Mouse (Mus musculus): Measurements from ENCODE around the gene Trpm1.

DNA sequence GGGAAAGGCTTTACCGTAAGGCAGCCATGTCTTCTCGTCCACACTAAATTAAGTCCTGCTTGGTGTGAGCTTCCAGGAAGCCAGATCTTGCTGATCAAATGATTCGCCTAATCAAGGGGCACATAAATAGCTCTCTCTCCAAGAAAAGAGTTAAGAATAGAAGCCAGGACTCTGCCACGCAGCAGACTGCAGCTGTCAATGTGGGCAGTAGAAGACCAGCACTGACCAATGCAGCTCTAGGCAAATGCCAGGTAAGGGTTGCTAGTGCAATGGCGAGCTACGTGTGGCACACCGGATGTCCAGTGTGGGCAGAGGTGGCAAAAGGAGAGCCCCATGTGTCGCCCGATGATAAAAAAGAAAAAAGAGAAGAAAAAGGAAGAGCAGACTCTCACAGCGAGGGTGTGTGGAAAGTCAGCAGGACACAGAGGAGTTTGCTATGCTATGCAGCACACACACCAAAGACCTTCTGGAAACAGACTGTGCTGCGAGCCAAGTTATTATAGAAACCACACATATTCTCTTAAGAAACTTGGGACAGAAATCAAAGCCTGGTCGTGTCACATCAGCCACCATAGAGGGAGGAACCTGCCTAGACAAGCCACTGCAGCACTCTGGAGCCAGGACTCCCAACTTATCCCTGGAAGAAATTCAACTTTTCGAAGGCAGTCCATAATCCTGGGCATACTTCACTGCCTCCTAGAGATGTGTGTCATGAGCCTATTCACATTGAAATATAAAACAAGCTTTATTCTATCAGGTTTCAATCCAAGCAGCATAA, 112.1 kb downstream of the Trpm1 start:
- TF ChIP-seq POLR2A (IDR thresholded peaks at IDR 0.05; ENCODE audit: borderline replicate concordance, extremely low read depth, low read depth, low read length) = no peak
- no peak for TF ChIP-seq CTCF (IDR thresholded peaks at IDR 0.05; ENCODE audit: insufficient read depth, low read length)

Measured in lung, adult 2 months (tissue).